Mouse (Mus musculus): ENCODE results near the gene Ctrc. TPM values are rescaled to one million over a fixed set of nuclear protein-coding genes. Genes with fewer than 3 reads are reported as not detected.

The Ctrc gene
- polyA plus RNA-seq, 1 experiment from 2014 or later = not detected

DNA sequence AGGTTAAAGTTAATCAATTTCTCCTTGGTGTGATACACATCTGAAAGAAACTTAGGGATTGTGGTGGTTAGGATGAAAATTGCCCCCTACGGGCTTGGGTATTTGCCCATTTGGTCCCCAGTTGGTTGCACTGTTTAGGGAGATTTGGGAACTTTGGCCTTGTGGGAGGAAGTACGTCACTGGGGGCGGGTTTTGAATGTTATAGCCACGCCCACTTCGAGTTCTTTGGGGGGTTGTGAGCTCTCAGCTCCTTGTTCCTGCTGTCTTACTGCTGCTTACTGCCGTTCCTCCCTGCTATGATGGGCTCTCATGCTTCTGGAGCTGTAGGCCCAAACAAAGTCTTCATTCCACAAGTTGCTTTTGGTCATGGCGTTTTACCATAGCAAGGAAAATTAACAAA is 14.8 kb downstream of the Ctrc start:
- WGBS = 85% methylated on average over 7 of the region's 7 CpGs
- no peaks in the 10 kb centered on the region for H3K4me1 ChIP-seq
- H3K27ac ChIP-seq = no peak overlapping the region
- no peaks in the 10 kb centered on the region for H3K9me3 ChIP-seq
- no peak overlapping the region for H3K9ac ChIP-seq
- no peak for ATAC-seq (ENCODE audit: low FRiP score, low read depth)
- no peaks in the 10 kb centered on the region for H3K27me3 ChIP-seq (replicated peaks)
- H3K36me3 ChIP-seq = no peaks in the 10 kb centered on the region
- no peak overlapping the region for H3K4me2 ChIP-seq (replicated peaks)
- no peak overlapping the region for H3K4me3 ChIP-seq

DNA sequence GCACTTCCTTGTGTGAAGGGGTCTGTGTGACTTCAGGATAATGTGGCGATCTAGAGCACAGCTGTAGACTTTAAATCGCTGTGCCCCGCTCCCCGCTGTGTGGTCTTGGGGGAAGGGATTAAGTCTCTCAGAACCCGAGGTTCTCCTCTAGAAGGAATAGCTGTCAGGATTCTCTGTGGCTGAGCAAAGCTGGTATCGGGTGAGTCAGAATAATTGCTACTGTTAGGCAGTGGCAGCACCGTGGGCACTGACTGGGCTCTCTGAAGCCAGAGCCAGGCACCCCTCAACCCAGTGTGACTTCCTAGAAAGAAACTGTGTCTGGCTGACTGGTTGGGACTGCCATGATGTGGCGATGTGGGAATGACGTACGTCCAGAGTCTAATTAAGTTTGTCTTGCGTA is 15.8 kb downstream of the Ctrc start:
- Histone ChIP-seq H3K4me1 (no peaks in the 10 kb centered on the region), H3K9ac (no peak overlapping the region), H3K36me3 (no peaks in the 10 kb centered on the region), H3K4me3 (no peak overlapping the region), H3K9me3 (no peaks in the 10 kb centered on the region), H3K27ac (no peak overlapping the region), H3K27me3 (replicated peaks) (no peaks in the 10 kb centered on the region), H3K4me2 (replicated peaks) (no peak overlapping the region)
- WGBS = 64% methylated on average over 11 of the region's 11 CpGs
- ATAC-seq (ENCODE audit: low FRiP score, low read depth) = no peak

GRCm38 (mm10) chr4:141828177-141828576 is 18.0 kb downstream of the Ctrc start:
- Histone ChIP-seq H3K27ac (no peak overlapping the region), H3K36me3 (no peaks in the 10 kb centered on the region)
- ATAC-seq (ENCODE audit: low FRiP score, low read depth) = no peak

GRCm38 (mm10) chr4:141827401-141827800 is 18.8 kb downstream of the Ctrc start:
- WGBS = 89% methylated on average over 2 of the region's 2 CpGs
- Histone ChIP-seq H3K36me3 (no peaks in the 10 kb centered on the region), H3K27ac (no peak overlapping the region), H3K4me2 (replicated peaks) (no peak overlapping the region), H3K4me3 (no peak overlapping the region), H3K9me3 (no peaks in the 10 kb centered on the region), H3K9ac (no peak overlapping the region), H3K4me1 (no peaks in the 10 kb centered on the region), H3K27me3 (replicated peaks) (no peaks in the 10 kb centered on the region)
- no peak for ATAC-seq (ENCODE audit: low FRiP score, low read depth)

More at GRCm38 (mm10) chr4:141828177-141828576, 18.0 kb downstream of the Ctrc start:
- H3K9ac ChIP-seq = no peak overlapping the region
- H3K4me1 ChIP-seq = no peaks in the 10 kb centered on the region
- H3K4me2 ChIP-seq (replicated peaks) = no peak overlapping the region
- no peak overlapping the region for H3K4me3 ChIP-seq
- no peaks in the 10 kb centered on the region for H3K27me3 ChIP-seq (replicated peaks)
- WGBS = 79% methylated on average over 4 of the region's 4 CpGs
- no peaks in the 10 kb centered on the region for H3K9me3 ChIP-seq

DNA sequence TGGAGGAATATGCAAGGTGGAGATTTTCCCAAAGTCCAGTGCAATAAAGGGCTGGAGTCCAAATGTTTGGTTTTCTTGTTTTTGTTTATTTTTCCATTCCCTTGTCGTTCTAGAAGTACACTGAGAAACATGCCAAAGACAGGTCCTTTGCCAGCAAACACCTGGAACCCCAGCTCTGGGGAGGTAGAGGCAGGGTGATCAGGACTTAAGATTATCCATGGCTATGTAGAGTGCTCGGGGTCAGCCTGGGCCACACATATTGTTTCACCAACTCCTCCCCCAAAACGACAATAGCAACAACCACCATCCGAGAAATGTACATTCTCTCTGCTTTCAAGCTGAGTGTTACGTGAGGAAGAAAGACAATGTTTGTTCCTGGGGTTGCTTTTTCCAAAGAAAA is 20.1 kb downstream of the Ctrc start, which contains the start of gene Cela2a:
TSS of gene Cela2a (minus strand) at position 101 of the 400 bp plus-strand sequence.
- no peak within 1 kb of the TSS for H3K4me3 ChIP-seq
- H3K9me3 ChIP-seq = no peaks in the 10 kb centered on the region
- 60% methylated on average over 5 of the region's 5 CpGs for WGBS
- no peak within 1 kb of the TSS for H3K27ac ChIP-seq
- no peaks in the 10 kb centered on the region for H3K4me1 ChIP-seq
- no peak for ATAC-seq (ENCODE audit: low FRiP score, low read depth)
- H3K36me3 ChIP-seq = no peaks in the 10 kb centered on the region
- no peak within 1 kb of the TSS for H3K4me2 ChIP-seq (replicated peaks)
- no peaks in the 10 kb centered on the region for H3K27me3 ChIP-seq (replicated peaks)
- H3K9ac ChIP-seq = no peak within 1 kb of the TSS

- no peak overlapping the region for H3K4me2 ChIP-seq (replicated peaks)
- H3K27ac ChIP-seq = no peak overlapping the region
- no peak for ATAC-seq (ENCODE audit: low FRiP score, low read depth)
- no peaks in the 10 kb centered on the region for H3K9me3 ChIP-seq
- H3K9ac ChIP-seq = no peak overlapping the region
- no peak overlapping the region for H3K4me3 ChIP-seq
- no peaks in the 10 kb centered on the region for H3K27me3 ChIP-seq (replicated peaks)
- 64% methylated on average over 3 of the region's 3 CpGs for WGBS
- H3K36me3 ChIP-seq = no peaks in the 10 kb centered on the region
- no peaks in the 10 kb centered on the region for H3K4me1 ChIP-seq
Observed at GRCm38 (mm10) chr4:141822979-141823378, 23.2 kb downstream of the Ctrc start.

GRCm38 (mm10) chr4:141822089-141822488 is 24.1 kb downstream of the Ctrc start:
- no peak overlapping the region for H3K4me2 ChIP-seq (replicated peaks)
- WGBS = 79% methylated on average over 10 of the region's 10 CpGs
- no peak for ATAC-seq (ENCODE audit: low FRiP score, low read depth)
- H3K9me3 ChIP-seq = no peaks in the 10 kb centered on the region
- H3K4me1 ChIP-seq = 0 out of 2 replicates have a peak, but pooled peaks cover 4% of the 10 kb centered on the region
- no peaks in the 10 kb centered on the region for H3K27me3 ChIP-seq (replicated peaks)
- no peak overlapping the region for H3K27ac ChIP-seq
- H3K9ac ChIP-seq = no peak overlapping the region
- no peak overlapping the region for H3K4me3 ChIP-seq
- H3K36me3 ChIP-seq = no peaks in the 10 kb centered on the region

GRCm38 (mm10) chr4:141821178-141821577 is 25.0 kb downstream of the Ctrc start:
- no peak overlapping the region for H3K4me3 ChIP-seq
- H3K4me2 ChIP-seq (replicated peaks) = no peak overlapping the region
- H3K27me3 ChIP-seq (replicated peaks) = no peaks in the 10 kb centered on the region
- no peak overlapping the region for H3K27ac ChIP-seq
- 0 out of 2 replicates have a peak, but pooled peaks cover 4% of the 10 kb centered on the region for H3K4me1 ChIP-seq
- H3K9me3 ChIP-seq = no peaks in the 10 kb centered on the region
- H3K36me3 ChIP-seq = no peaks in the 10 kb centered on the region
- H3K9ac ChIP-seq = no peak overlapping the region
- 78% methylated on average over 3 of the region's 3 CpGs for WGBS
- no peak for ATAC-seq (ENCODE audit: low FRiP score, low read depth)

DNA sequence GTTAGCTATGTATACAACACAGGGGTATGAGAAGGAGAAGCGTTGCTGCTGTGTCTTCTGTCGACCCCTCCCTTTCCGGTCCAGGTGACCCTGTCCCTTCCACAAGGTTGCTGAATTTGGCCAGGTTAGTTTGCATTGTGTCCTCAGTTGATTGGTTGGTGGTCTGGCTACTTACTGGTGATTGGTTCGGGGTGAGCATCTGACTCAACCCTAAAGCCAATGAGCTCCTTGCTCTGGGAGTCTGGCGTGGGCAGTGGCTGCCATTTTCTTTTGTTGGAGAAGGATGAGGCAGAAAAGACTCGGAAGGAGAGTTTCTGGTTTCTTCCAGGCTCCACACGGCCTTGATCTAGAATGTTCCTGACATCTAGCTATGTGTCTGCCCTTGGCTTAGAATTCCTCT is 26.8 kb downstream of the Ctrc start:
- no peaks in the 10 kb centered on the region for H3K27me3 ChIP-seq (replicated peaks)
- no peak overlapping the region for H3K27ac ChIP-seq
- H3K4me1 ChIP-seq = 0 out of 2 replicates have a peak, but pooled peaks cover 4% of the 10 kb centered on the region
- H3K9me3 ChIP-seq = no peaks in the 10 kb centered on the region
- no peak overlapping the region for H3K4me2 ChIP-seq (replicated peaks)
- H3K9ac ChIP-seq = no peak overlapping the region
- H3K36me3 ChIP-seq = peaks cover 13% of the 10 kb centered on the region; the same call in 1 of the 2 replicates
- ATAC-seq (ENCODE audit: low FRiP score, low read depth) = no peak
- no peak overlapping the region for H3K4me3 ChIP-seq
- WGBS = 91% methylated on average over 7 of the region's 7 CpGs

- Histone ChIP-seq H3K9ac (no peak overlapping the region), H3K27ac (no peak overlapping the region), H3K4me3 (no peak overlapping the region), H3K4me1 (0 out of 2 replicates have a peak, but pooled peaks cover 4% of the 10 kb centered on the region), H3K36me3 (peaks cover 18% of the 10 kb centered on the region), H3K4me2 (replicated peaks) (no peak overlapping the region), H3K27me3 (replicated peaks) (no peaks in the 10 kb centered on the region), H3K9me3 (no peaks in the 10 kb centered on the region)
- no peak for ATAC-seq (ENCODE audit: low FRiP score, low read depth)
- 89% methylated on average over 13 of the region's 13 CpGs for WGBS
Observed at GRCm38 (mm10) chr4:141818861-141819260, 27.3 kb downstream of the Ctrc start.

DNA sequence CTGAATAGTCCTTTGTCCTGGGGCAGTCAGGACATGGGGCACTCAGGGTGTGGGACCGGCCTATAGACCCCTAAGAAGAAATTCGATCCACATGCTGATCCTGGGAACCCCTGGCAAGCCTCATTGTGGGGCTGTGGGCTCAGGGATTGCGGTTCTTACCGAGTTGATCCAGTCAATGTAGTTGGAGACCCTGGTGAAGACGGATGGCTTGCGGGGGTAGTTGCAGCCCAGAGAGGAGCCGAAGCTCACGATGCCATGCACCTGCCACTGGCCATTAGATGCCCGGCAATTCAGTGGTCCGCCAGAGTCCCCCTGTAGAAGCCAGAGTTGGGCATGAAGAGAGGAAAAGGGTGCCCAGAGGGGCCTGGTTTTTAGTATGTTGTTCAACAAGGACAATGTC is 28.5 kb downstream of the Ctrc start:
- 0 out of 2 replicates have a peak, but pooled peaks cover 4% of the 10 kb centered on the region for H3K4me1 ChIP-seq
- no peak overlapping the region for H3K9ac ChIP-seq
- 68% methylated on average over 10 of the region's 10 CpGs for WGBS
- no peak for ATAC-seq (ENCODE audit: low FRiP score, low read depth)
- H3K4me3 ChIP-seq = no peak overlapping the region
- H3K27me3 ChIP-seq (replicated peaks) = no peaks in the 10 kb centered on the region
- no peak overlapping the region for H3K4me2 ChIP-seq (replicated peaks)
- no peaks in the 10 kb centered on the region for H3K9me3 ChIP-seq
- peaks cover 29% of the 10 kb centered on the region for H3K36me3 ChIP-seq
- H3K27ac ChIP-seq = no peak overlapping the region

DNA sequence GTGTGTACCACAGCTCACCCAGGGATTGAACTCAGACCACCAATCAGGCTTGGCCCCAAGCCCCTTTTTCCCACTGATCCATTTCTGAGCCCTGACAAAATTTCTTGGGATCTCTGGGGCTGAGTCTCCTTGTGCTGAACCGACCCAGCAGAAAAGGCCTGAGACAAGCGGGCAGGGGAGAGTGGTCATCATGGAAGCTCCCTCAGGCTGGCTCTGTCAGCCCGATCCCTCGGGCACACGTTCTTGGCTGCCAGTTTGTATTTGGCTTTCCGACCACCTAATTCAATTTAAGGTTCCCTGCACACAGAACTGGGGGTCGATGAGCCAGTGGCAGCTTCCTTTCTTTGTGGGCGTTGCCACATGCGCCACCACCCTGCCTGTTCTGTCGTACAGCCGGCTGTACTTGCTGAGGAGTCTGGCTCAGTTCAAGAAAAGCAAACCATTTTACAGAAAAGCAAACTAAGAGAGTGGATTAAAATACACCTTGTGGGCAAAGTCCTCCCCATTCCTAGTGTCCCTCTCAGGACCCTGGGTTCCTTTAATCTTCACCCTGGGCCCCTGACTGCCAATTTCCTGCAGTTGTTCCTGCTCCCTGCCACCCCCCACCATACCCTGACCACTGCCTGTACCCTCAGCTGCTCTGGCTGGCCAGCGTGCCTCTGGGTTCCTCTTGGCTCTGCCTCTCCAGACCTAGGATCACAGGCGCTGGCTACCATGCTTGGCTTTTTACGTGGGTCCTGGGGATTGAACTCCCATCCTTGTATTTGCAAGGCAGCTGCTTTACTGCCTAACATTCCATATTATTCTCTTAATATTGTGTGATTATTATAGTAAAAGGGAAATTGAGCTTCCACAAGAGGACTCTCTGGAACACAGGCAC is 29.1 kb downstream of the Ctrc start:
- Histone ChIP-seq H3K4me3 (no peak overlapping the region), H3K36me3 (peaks cover 36% of the 10 kb centered on the region), H3K9ac (no peak overlapping the region), H3K4me2 (replicated peaks) (no peak overlapping the region), H3K27ac (no peak overlapping the region), H3K4me1 (0 out of 2 replicates have a peak, but pooled peaks cover 4% of the 10 kb centered on the region), H3K27me3 (replicated peaks) (no peaks in the 10 kb centered on the region), H3K9me3 (no peaks in the 10 kb centered on the region)
- 72% methylated on average over 14 of the region's 14 CpGs for WGBS
- ATAC-seq (ENCODE audit: low FRiP score, low read depth) = no peak

Measured in neural tube, embryonic 12.5 days (tissue).